Mouse (Mus musculus) hindbrain, embryonic 11.5 days (tissue): Measurements from ENCODE around the gene Siae. TPM values are rescaled to one million over a fixed set of nuclear protein-coding genes. Genes with fewer than 3 reads are reported as not detected.

Experiments used
- ATAC-seq: fragments of 200-750 bp; cut with Nextera tagmentation; 2 replicates; pipeline ENCODE4 v1.8.0; 2017; ENCODE audit warnings: mild to moderate bottlenecking, moderate TSS enrichment, moderate library complexity; ENCODE audit not compliant: low FRiP score
- DNase-seq: peaks from one replicate; pipeline ENCODE4 v3.0.0-alpha.2; 2015; ENCODE audit warnings: low spot score
- H3K27ac ChIP-seq: fragments of 300-500 bp; sonication (generic); 2 replicates; pipeline ENCODE4 v1.5.1; 2014; ENCODE audit warnings: mild to moderate bottlenecking, low read depth, low read length
- H3K27me3 ChIP-seq: fragments of 300-500 bp; sonication (generic); 2 replicates; pipeline ENCODE4 v1.6.1; 2014; ENCODE audit warnings: mild to moderate bottlenecking, low read length, moderate library complexity, mixed read lengths; ENCODE audit not compliant: control insufficient read depth, insufficient read depth
- H3K36me3 ChIP-seq: fragments of 300-500 bp; sonication (generic); 2 replicates; pipeline ENCODE4 v1.6.1; 2014; ENCODE audit warnings: mild to moderate bottlenecking, low read length, moderate library complexity, mixed read lengths; ENCODE audit not compliant: control insufficient read depth, insufficient read depth
- H3K4me1 ChIP-seq: fragments of 300-500 bp; sonication (generic); replicated peaks from 2 replicates; pipeline ENCODE4 v1.6.1; 2014; ENCODE audit warnings: low read length, mixed read lengths; ENCODE audit not compliant: control insufficient read depth, insufficient read depth
- H3K4me2 ChIP-seq: fragments of 300-500 bp; sonication (generic); replicated peaks from 2 replicates; pipeline ENCODE4 v1.6.1; 2014; ENCODE audit warnings: mild to moderate bottlenecking, low read depth, low read length
- H3K4me3 ChIP-seq: fragments of 300-500 bp; sonication (generic); 2 replicates; pipeline ENCODE4 v1.5.1; 2014; ENCODE audit warnings: low read depth, low read length
- H3K9ac ChIP-seq: fragments of 300-500 bp; sonication (generic); 2 replicates; pipeline ENCODE4 v1.6.1; 2014; ENCODE audit warnings: low read depth, low read length
- H3K9me3 ChIP-seq: fragments of 300-500 bp; sonication (generic); 2 replicates; pipeline ENCODE4 v1.6.1; 2016; ENCODE audit warnings: low read length; ENCODE audit not compliant: control insufficient read depth
- WGBS: fragments of 180-500 bp; shearing (Covaris S2); extraction: QIAGEN DNeasy Blood & Tissue Kit; methylation state at CpG from one replicate; pipeline ENCODE4 v1.1.7; 2014; 5-methylcytosine and 5-hydroxymethylcytosine counted together
- polyA plus RNA-seq: library from polyadenylated mRNA; unstranded; fragments of >200 nt; fragmentation: Nextera tagmentation; extraction: Ambion mirVana; gene quantifications from 2 replicates; pipeline ENCODE4 v1.2.1, GENCODE M21; 2014

Gene Siae
- polyA plus RNA-seq, 1 experiment from 2014 or later = 7.8 TPM

GRCm38 (mm10) chr9:37623981-37624380 lies 68.5 kb downstream of the Siae start:
- H3K4me3 ChIP-seq = no peak overlapping the region
- H3K4me2 ChIP-seq = no peak overlapping the region
- no peaks in the 10 kb centered on the region for H3K9me3 ChIP-seq
- no peak overlapping the region for H3K27ac ChIP-seq
- DNase-seq = no peak
- no peaks in the 10 kb centered on the region for H3K27me3 ChIP-seq
- H3K9ac ChIP-seq = no peak overlapping the region
- no peaks in the 10 kb centered on the region for H3K4me1 ChIP-seq
- no peaks in the 10 kb centered on the region for H3K36me3 ChIP-seq
- no peak for ATAC-seq
- 82% methylated on average over 3 of the region's 3 CpGs for WGBS

GRCm38 (mm10) chr9:37624502-37624901 lies 69.0 kb downstream of the Siae start:
- Histone ChIP-seq H3K4me1 (no peaks in the 10 kb centered on the region), H3K9me3 (no peaks in the 10 kb centered on the region), H3K9ac (no peak overlapping the region), H3K36me3 (no peaks in the 10 kb centered on the region), H3K4me3 (no peak overlapping the region), H3K27ac (no peak overlapping the region), H3K4me2 (no peak overlapping the region), H3K27me3 (no peaks in the 10 kb centered on the region)
- no peak for DNase-seq
- WGBS = 94% methylated on average over 1 of the region's 1 CpGs
- no peak for ATAC-seq

GRCm38 (mm10) chr9:37625129-37625528 lies 69.6 kb downstream of the Siae start:
- no peak overlapping the region for H3K4me2 ChIP-seq
- H3K4me3 ChIP-seq = no peak overlapping the region
- peak; percentile 70; the same call in 1 of the 2 replicates for ATAC-seq
- DNase-seq = peak; percentile 29
- no peaks in the 10 kb centered on the region for H3K4me1 ChIP-seq
- H3K27ac ChIP-seq = peak overlapping the region; percentile 82
- no peak overlapping the region for H3K9ac ChIP-seq
- no peaks in the 10 kb centered on the region for H3K9me3 ChIP-seq
- WGBS = 38% methylated on average over 3 of the region's 3 CpGs
- no peaks in the 10 kb centered on the region for H3K36me3 ChIP-seq
- no peaks in the 10 kb centered on the region for H3K27me3 ChIP-seq

- no peak overlapping the region for H3K4me3 ChIP-seq
- H3K27me3 ChIP-seq = no peaks in the 10 kb centered on the region
- ATAC-seq (peak; percentile 83), DNase-seq (peak; percentile 38)
- 19% methylated on average over 7 of the region's 7 CpGs for WGBS
- H3K4me1 ChIP-seq = no peaks in the 10 kb centered on the region
- peak overlapping the region; percentile 31; the same call in 1 of the 2 replicates for H3K9ac ChIP-seq
- H3K36me3 ChIP-seq = no peaks in the 10 kb centered on the region
- peak overlapping the region; percentile 82 for H3K27ac ChIP-seq
- 0 out of 2 replicates have a peak overlapping the region, but pooled peaks have one; percentile 17 for H3K4me2 ChIP-seq
- H3K9me3 ChIP-seq = no peaks in the 10 kb centered on the region
These were observed 70.1 kb downstream of the Siae start for GRCm38 (mm10) chr9:37625641-37626040.

GRCm38 (mm10) chr9:37626103-37626567 lies 70.6 kb downstream of the Siae start:
- H3K4me2 ChIP-seq = no peak overlapping the region

GRCm38 (mm10) chr9:37627263-37627662 lies 71.8 kb downstream of the Siae start:
- no peak overlapping the region for H3K9ac ChIP-seq
- no peak overlapping the region for H3K27ac ChIP-seq
- 96% methylated on average over 1 of the region's 1 CpGs for WGBS
- no peak for ATAC-seq
- H3K4me2 ChIP-seq = no peak overlapping the region
- no peaks in the 10 kb centered on the region for H3K9me3 ChIP-seq
- no peaks in the 10 kb centered on the region for H3K36me3 ChIP-seq
- no peak for DNase-seq
- no peaks in the 10 kb centered on the region for H3K4me1 ChIP-seq
- no peaks in the 10 kb centered on the region for H3K27me3 ChIP-seq
- H3K4me3 ChIP-seq = no peak overlapping the region

More at GRCm38 (mm10) chr9:37626103-37626567, 70.6 kb downstream of the Siae start:
- no peaks in the 10 kb centered on the region for H3K36me3 ChIP-seq
- H3K4me1 ChIP-seq = no peaks in the 10 kb centered on the region
- no peak overlapping the region for H3K4me3 ChIP-seq
- no peaks in the 10 kb centered on the region for H3K9me3 ChIP-seq
- peak; percentile 78 for ATAC-seq
- DNase-seq = peak; percentile 24
- no peak overlapping the region; the same call in 1 of the 2 replicates for H3K9ac ChIP-seq
- peak overlapping the region; percentile 82 for H3K27ac ChIP-seq
- 9% methylated on average over 3 of the region's 3 CpGs for WGBS
- H3K27me3 ChIP-seq = no peaks in the 10 kb centered on the region

GRCm38 (mm10) chr9:37628581-37628980 lies 73.1 kb downstream of the Siae start:
- DNase-seq (no peak), ATAC-seq (no peak)
- 42% methylated on average over 4 of the region's 4 CpGs for WGBS
- H3K4me1 ChIP-seq = no peaks in the 10 kb centered on the region
- H3K27me3 ChIP-seq = no peaks in the 10 kb centered on the region
- H3K9me3 ChIP-seq = no peaks in the 10 kb centered on the region
- H3K4me3 ChIP-seq = no peak overlapping the region
- H3K27ac ChIP-seq = no peak overlapping the region
- no peak overlapping the region for H3K9ac ChIP-seq
- no peak overlapping the region for H3K4me2 ChIP-seq
- no peaks in the 10 kb centered on the region for H3K36me3 ChIP-seq

- H3K4me3 ChIP-seq = no peak overlapping the region
- no peaks in the 10 kb centered on the region for H3K27me3 ChIP-seq
- ATAC-seq (no peak), DNase-seq (no peak)
- H3K36me3 ChIP-seq = no peaks in the 10 kb centered on the region
- H3K9ac ChIP-seq = no peak overlapping the region
- 98% methylated on average over 2 of the region's 2 CpGs for WGBS
- no peak overlapping the region for H3K27ac ChIP-seq
- H3K4me1 ChIP-seq = no peaks in the 10 kb centered on the region
- no peak overlapping the region for H3K4me2 ChIP-seq
- no peaks in the 10 kb centered on the region for H3K9me3 ChIP-seq
These were observed 74.4 kb downstream of the Siae start for GRCm38 (mm10) chr9:37629941-37630340.

GRCm38 (mm10) chr9:37632305-37632704 lies 76.8 kb downstream of the Siae start:
- 85% methylated on average over 2 of the region's 2 CpGs for WGBS
- no peak for ATAC-seq

More at GRCm38 (mm10) chr9:37632305-37632704, 76.8 kb downstream of the Siae start:
- no peak for DNase-seq
- Histone ChIP-seq H3K4me1 (no peaks in the 10 kb centered on the region), H3K9me3 (no peaks in the 10 kb centered on the region), H3K9ac (no peak overlapping the region), H3K36me3 (no peaks in the 10 kb centered on the region), H3K4me2 (no peak overlapping the region), H3K27me3 (no peaks in the 10 kb centered on the region), H3K4me3 (no peak overlapping the region), H3K27ac (no peak overlapping the region)
